Mouse (Mus musculus) megakaryocyte progenitor cell, adult 5-6 weeks (primary cell): ENCODE data around the gene Olfr1229. TPM values are rescaled to one million over a fixed set of nuclear protein-coding genes. Genes with fewer than 3 reads are reported as not detected.

Source experiments
- ATAC-seq: replicated peaks from 2 replicates; pipeline ENCODE4 v1.8.0; 2016; ENCODE audit warnings: mild to moderate bottlenecking, moderate TSS enrichment, inconsistent platforms; ENCODE audit not compliant: poor library complexity
- total RNA-seq, 2 experiments: library from RNA; stranded (forward) in 1 of 2; stranded (reverse) in 1 of 2; fragments of 157-497, 149-512 nt in 1 of 2; fragments of 200-1000 nt in 1 of 2; gene quantifications; 2 replicates each; pipeline versions ENCODE4 v1.2.3 to v1.2.4; 2015 to 2017

Olfr1229 gene
- total RNA-seq (2015) (not detected in 2 replicates), total RNA-seq (2017) (not detected in 2 replicates)

- ATAC-seq: no peak
These were observed at the start of gene Olfr1229 for GRCm38 (mm10) chr2:89287914-89288313. Olfr1229 (minus strand) TSS chr2:89288014.

- no peak for ATAC-seq
These were observed 41.8 kb upstream of the Olfr1229 start, which contains the start of gene Olfr1232 for GRCm38 (mm10) chr2:89329575-89329974. Olfr1232 (minus strand) TSS chr2:89329675.

- no peak for ATAC-seq
These were observed 19.2 kb upstream of the Olfr1229 start, which contains the start of gene Olfr1231 for GRCm38 (mm10) chr2:89306974-89307373. Olfr1231 (minus strand) TSS chr2:89307074.

DNA sequence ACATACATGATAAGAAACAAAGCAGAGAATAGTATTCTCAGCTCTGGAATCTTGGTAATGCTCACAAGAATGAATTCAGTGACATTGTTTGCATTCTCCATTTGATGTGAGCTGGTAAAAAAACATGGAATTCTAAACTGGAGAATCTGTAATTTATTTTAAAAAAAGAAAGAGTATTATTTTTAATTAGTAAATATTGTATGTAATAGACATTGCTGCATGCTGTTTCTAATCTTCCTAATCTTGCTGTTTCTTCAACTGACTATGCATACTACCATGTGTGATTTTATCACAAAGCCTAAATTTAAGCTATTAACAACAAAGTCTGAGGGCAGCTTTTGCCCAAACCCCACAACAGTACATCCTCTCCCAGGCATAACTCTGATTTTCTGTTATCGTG lies 9.4 kb upstream of the Olfr1229 start, which contains the start of gene Olfr1230:
Gene Olfr1230 (minus strand): TSS at position 101 of the 400 bp plus-strand sequence.
- no peak for ATAC-seq

DNA sequence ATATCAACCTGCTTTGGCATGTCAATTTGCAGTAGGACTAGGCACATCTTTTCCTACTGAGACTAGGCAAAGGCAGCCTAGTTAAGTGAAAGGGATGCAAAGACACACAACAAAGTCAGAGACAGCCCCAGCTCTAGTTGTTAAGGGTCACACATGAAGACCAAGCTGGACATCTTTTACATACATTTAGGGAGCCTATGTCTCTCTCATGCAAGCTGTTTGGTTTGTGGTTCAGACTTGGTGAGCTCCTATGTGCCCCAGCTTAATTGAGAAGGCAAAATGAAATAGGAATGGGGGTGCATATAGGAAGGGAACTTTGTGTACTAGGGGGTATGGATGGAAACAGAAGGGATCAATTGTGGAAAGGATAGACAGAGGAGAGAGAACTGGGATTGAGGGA lies 33.9 kb downstream of the Olfr1229 start, which contains the start of gene Olfr1228:
Gene Olfr1228 (minus strand): TSS at position 101 of the 400 bp plus-strand sequence.
- no peak for ATAC-seq

Other genes with a start within 250 kb of the Olfr1229 start
- not detected in 2 replicates for gene Olfr1218, start 226.8 kb downstream of the Olfr1229 start, total RNA-seq (2015)
- not detected in 2 replicates for gene Olfr1218, start 226.8 kb downstream of the Olfr1229 start, total RNA-seq (2017)
- not detected in 2 replicates for gene Olfr1219, start 204.5 kb downstream of the Olfr1229 start, total RNA-seq (2015)
- gene Olfr1219, start 204.5 kb downstream of the Olfr1229 start, total RNA-seq (2017): not detected in 2 replicates
- not detected in 2 replicates for gene Olfr1220, start 181.2 kb downstream of the Olfr1229 start, total RNA-seq (2015)
- gene Olfr1220, start 181.2 kb downstream of the Olfr1229 start, total RNA-seq (2017): not detected in 2 replicates
- not detected in 2 replicates for gene Olfr1221, start 170.7 kb downstream of the Olfr1229 start, total RNA-seq (2015)
- not detected in 2 replicates for gene Olfr1221, start 170.7 kb downstream of the Olfr1229 start, total RNA-seq (2017)
- gene Olfr1222, start 155.0 kb downstream of the Olfr1229 start, total RNA-seq (2015): not detected in 2 replicates
- gene Olfr1222, start 155.0 kb downstream of the Olfr1229 start, total RNA-seq (2017): not detected in 2 replicates
- not detected in 2 replicates for gene Olfr1223, start 136.5 kb downstream of the Olfr1229 start, total RNA-seq (2015)
- gene Olfr1223, start 136.5 kb downstream of the Olfr1229 start, total RNA-seq (2017): not detected in 2 replicates
- not detected in 2 replicates for gene Olfr1224-ps1, start 123.9 kb downstream of the Olfr1229 start, total RNA-seq (2015)
- gene Olfr1224-ps1, start 123.9 kb downstream of the Olfr1229 start, total RNA-seq (2017): not detected in 2 replicates
- gene Olfr1225, start 113.3 kb downstream of the Olfr1229 start, total RNA-seq (2015): not detected in 2 replicates
- gene Olfr1225, start 113.3 kb downstream of the Olfr1229 start, total RNA-seq (2017): not detected in 2 replicates
- not detected in 2 replicates for gene Olfr1226, start 88.0 kb downstream of the Olfr1229 start, total RNA-seq (2015)
- not detected in 2 replicates for gene Olfr1226, start 88.0 kb downstream of the Olfr1229 start, total RNA-seq (2017)
- not detected in 2 replicates for gene Olfr1228, start 34.0 kb downstream of the Olfr1229 start, total RNA-seq (2015)
- gene Olfr1228, start 34.0 kb downstream of the Olfr1229 start, total RNA-seq (2017): not detected in 2 replicates
- gene Olfr1230, start 9.3 kb upstream of the Olfr1229 start, total RNA-seq (2015): not detected in 2 replicates
- not detected in 2 replicates for gene Olfr1230, start 9.3 kb upstream of the Olfr1229 start, total RNA-seq (2017)
- not detected in 2 replicates for gene Olfr1231, start 19.1 kb upstream of the Olfr1229 start, total RNA-seq (2015)
- not detected in 2 replicates for gene Olfr1231, start 19.1 kb upstream of the Olfr1229 start, total RNA-seq (2017)
- gene Olfr1232, start 41.7 kb upstream of the Olfr1229 start, total RNA-seq (2015): not detected in 2 replicates
- gene Olfr1232, start 41.7 kb upstream of the Olfr1229 start, total RNA-seq (2017): not detected in 2 replicates
- not detected in 2 replicates for gene Olfr1233, start 54.4 kb upstream of the Olfr1229 start, total RNA-seq (2015)
- gene Olfr1233, start 54.4 kb upstream of the Olfr1229 start, total RNA-seq (2017): not detected in 2 replicates
- not detected in 2 replicates for gene Olfr1234, start 76.9 kb upstream of the Olfr1229 start, total RNA-seq (2015)
- not detected in 2 replicates for gene Olfr1234, start 76.9 kb upstream of the Olfr1229 start, total RNA-seq (2017)
- gene Olfr1238, start 121.7 kb upstream of the Olfr1229 start, total RNA-seq (2015): not detected in 2 replicates
- gene Olfr1238, start 121.7 kb upstream of the Olfr1229 start, total RNA-seq (2017): not detected in 2 replicates
- not detected in 2 replicates for gene Olfr1239, start 132.4 kb upstream of the Olfr1229 start, total RNA-seq (2015)
- not detected in 2 replicates for gene Olfr1239, start 132.4 kb upstream of the Olfr1229 start, total RNA-seq (2017)
- gene Olfr1240, start 155.0 kb upstream of the Olfr1229 start, total RNA-seq (2015): not detected in 2 replicates
- gene Olfr1240, start 155.0 kb upstream of the Olfr1229 start, total RNA-seq (2017): not detected in 2 replicates
- not detected in 2 replicates for gene Olfr1241, start 199.1 kb upstream of the Olfr1229 start, total RNA-seq (2015)
- gene Olfr1241, start 199.1 kb upstream of the Olfr1229 start, total RNA-seq (2017): not detected in 2 replicates
- gene Olfr1242, start 210.3 kb upstream of the Olfr1229 start, total RNA-seq (2015): not detected in 2 replicates
- not detected in 2 replicates for gene Olfr1242, start 210.3 kb upstream of the Olfr1229 start, total RNA-seq (2017)
- not detected in 2 replicates for gene Olfr1243, start 243.5 kb upstream of the Olfr1229 start, total RNA-seq (2015)
- not detected in 2 replicates for gene Olfr1243, start 243.5 kb upstream of the Olfr1229 start, total RNA-seq (2017)